In genomic region chr12:113242194-113242510, GRCm38 (mm10) we compare ENCODE assay signal across 22 mouse cellular contexts. TPM values are rescaled to one million over a fixed set of nuclear protein-coding genes. Genes with fewer than 3 reads are reported as not detected.
"Had no signal": no experiment of that assay in that cellular context is flagged by ENCODE, and none has a peak within 500 bp of the region (broad histone marks: within the 10 kb centered on the region; RNA-seq: fewer than 3 reads in every experiment).

No protein-coding gene starts in this region.

- DNase-seq: gastrocnemius, postnatal 14 days; gastrocnemius, postnatal 36 days; heart, adult 11 months; heart, adult 2 months; heart, postnatal 4 days; kidney, adult 18-20 months; kidney, adult 8-10 months; kidney, postnatal 10 days; kidney, postnatal 25 days; kidney, postnatal 4 days; liver had no signal

- H3K36me3 ChIP-seq: heart, embryonic 13.5 days; heart, embryonic 15.5 days; hindbrain, embryonic 10.5 days; hindbrain, embryonic 12.5 days; intestine, embryonic 15.5 days; limb, embryonic 10.5 days; limb, embryonic 12.5 days had no signal

- H3K27me3 ChIP-seq: heart, embryonic 13.5 days; heart, embryonic 15.5 days; hindbrain, embryonic 12.5 days; intestine, embryonic 15.5 days; limb, embryonic 12.5 days had no signal

- H3K27ac ChIP-seq: heart, adult 2 months; heart, embryonic 13.5 days; heart, embryonic 15.5 days; hindbrain, embryonic 10.5 days; hindbrain, embryonic 12.5 days; hindbrain, embryonic 14.5 days; intestine, embryonic 15.5 days; layer of hippocampus, adult 2 months; left cerebral cortex, adult 2 months; limb, embryonic 10.5 days; limb, embryonic 12.5 days had no signal

- H3K4me3 ChIP-seq: heart, adult 2 months; heart, embryonic 13.5 days; heart, embryonic 15.5 days; hindbrain, embryonic 10.5 days; hindbrain, embryonic 12.5 days; intestine, embryonic 15.5 days; layer of hippocampus, adult 2 months; left cerebral cortex, adult 2 months; limb, embryonic 10.5 days; limb, embryonic 12.5 days had no signal

- H3K4me1 ChIP-seq: heart, embryonic 13.5 days; heart, embryonic 15.5 days; hindbrain, embryonic 10.5 days; hindbrain, embryonic 12.5 days; intestine, embryonic 15.5 days; limb, embryonic 10.5 days; limb, embryonic 12.5 days had no signal

- H3K9me3 ChIP-seq: heart, embryonic 13.5 days; heart, embryonic 15.5 days; hindbrain, embryonic 10.5 days; hindbrain, embryonic 12.5 days; intestine, embryonic 15.5 days; limb, embryonic 10.5 days; limb, embryonic 12.5 days had no signal

RNA-seq across cellular contexts. Expression of gene Tmem121, which starts 56.4 kb away (rescaled TPM):
- total RNA-seq: gastrocnemius, adult 8-10 months had no signal
- polyA plus RNA-seq: heart, adult 2 months had no signal
